Mouse (Mus musculus) cortical plate, adult 2 months (tissue): ENCODE measurements around the gene Pknox2. TPM values are rescaled to one million over a fixed set of nuclear protein-coding genes. Genes with fewer than 3 reads are reported as not detected.

ENCODE experiments used
- H3K27ac ChIP-seq: fragments of 200-500 bp; 2 replicates; pipeline ENCODE4 v1.5.1; 2012; ENCODE audit warnings: low read length, control low read depth, inconsistent platforms; ENCODE audit not compliant: insufficient read depth
- H3K4me1 ChIP-seq: fragments of 200-500 bp; 2 replicates; pipeline ENCODE4 v1.6.1; 2011; ENCODE audit warnings: low read length; ENCODE audit not compliant: control insufficient read depth, insufficient read depth
- H3K4me3 ChIP-seq: fragments of 200-500 bp; 2 replicates; pipeline ENCODE4 v1.5.1; 2011; ENCODE audit warnings: mild to moderate bottlenecking, low read length, control low read depth; ENCODE audit not compliant: insufficient read depth
- CTCF ChIP-seq: fragments of 200-500 bp; IDR thresholded peaks from 2 replicates; pipeline ENCODE4 v1.5.1; 2011; ENCODE audit warnings: mild to moderate bottlenecking, control low read depth, low read length; ENCODE audit not compliant: insufficient read depth; ENCODE audit errors: extremely low read depth
- POLR2A ChIP-seq: fragments of 200-500 bp; IDR thresholded peaks from 2 replicates; pipeline ENCODE4 v1.6.1; 2011; ENCODE audit warnings: mild to moderate bottlenecking, low read length, control low read depth; ENCODE audit not compliant: insufficient read depth; ENCODE audit errors: extremely low read depth
- polyA plus RNA-seq: library from polyadenylated mRNA; depleted of rRNA; stranded (reverse); fragments of >200 nt; gene quantifications from 2 replicates; pipeline ENCODE4 v1.2.3, GENCODE M21; 2012

Pknox2 gene
- polyA plus RNA-seq, 1 experiment, result 80.9 TPM

DNA sequence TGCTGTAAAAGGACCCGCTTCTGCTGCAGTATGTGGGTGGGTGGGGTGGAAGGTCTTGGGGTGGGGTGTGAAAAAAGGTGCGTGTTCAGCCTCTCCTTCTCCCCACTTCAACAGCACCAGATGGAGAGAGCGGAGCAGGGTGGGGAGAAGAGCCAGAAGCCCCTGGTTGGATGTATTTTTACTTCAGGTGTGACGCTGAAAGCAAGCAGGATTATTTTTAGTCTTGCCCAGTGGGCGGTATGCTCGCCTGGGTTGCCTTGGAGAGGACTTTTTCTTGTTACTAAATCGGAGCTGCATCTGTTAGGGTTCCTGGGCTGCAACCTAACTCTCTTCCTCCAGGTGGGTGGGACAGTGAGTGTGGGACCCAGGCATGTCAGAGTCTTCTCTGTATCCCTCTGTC lies 202.4 kb downstream of the Pknox2 start:
- Histone ChIP-seq H3K4me1 (peaks cover 17% of the 10 kb centered on the region), H3K4me3 (no peak overlapping the region), H3K27ac (peak overlapping the region; percentile 89)
- TF ChIP-seq POLR2A, result no peak
- TF ChIP-seq CTCF, result no peak

DNA sequence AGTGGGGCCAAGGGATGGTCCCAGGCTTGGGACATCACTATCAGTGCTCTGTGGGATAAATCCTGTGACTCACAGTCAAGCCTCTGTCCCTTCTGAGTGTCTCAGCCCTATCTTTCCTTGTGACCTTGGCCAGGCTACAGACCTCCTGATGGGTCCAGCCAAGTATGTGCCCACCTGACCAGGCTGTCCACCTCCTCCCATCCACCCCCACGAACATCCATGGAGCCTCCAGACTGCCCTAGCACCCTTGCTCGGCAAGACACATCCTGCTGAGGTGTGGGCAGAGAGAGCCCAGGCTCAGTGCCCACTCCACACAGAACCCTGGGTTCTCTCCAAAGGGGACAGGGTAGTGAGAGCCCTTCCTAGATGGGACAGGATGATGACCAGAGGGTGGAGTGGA lies 204.6 kb downstream of the Pknox2 start:
- Histone ChIP-seq H3K4me1 (peaks cover 16% of the 10 kb centered on the region), H3K4me3 (no peak overlapping the region), H3K27ac (peak overlapping the region; percentile 71)
- TF ChIP-seq POLR2A (no peak), CTCF (no peak)

DNA sequence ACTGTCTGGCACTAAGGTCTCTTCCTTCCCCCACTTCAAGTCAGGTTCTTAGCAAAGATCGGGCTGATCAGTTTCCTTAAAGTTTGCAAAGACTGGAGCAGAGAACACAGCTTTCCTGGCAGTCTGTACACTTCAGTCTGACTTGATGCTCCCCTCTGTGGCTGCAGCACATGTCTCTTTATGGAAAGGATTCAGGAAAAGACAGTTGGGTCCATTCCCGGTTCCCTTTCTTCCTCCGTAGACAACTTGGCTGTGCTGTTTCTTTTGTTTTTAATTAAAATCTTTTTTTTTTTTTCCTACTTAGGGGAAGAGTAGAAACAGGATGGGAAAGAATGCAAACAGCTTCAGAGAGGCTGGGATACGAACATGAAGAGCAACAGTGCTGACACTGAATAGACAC lies 205.1 kb downstream of the Pknox2 start:
- peak overlapping the region; percentile 71 for H3K27ac ChIP-seq
- TF ChIP-seq CTCF (no peak), POLR2A (no peak)
- peaks cover 15% of the 10 kb centered on the region for H3K4me1 ChIP-seq

DNA sequence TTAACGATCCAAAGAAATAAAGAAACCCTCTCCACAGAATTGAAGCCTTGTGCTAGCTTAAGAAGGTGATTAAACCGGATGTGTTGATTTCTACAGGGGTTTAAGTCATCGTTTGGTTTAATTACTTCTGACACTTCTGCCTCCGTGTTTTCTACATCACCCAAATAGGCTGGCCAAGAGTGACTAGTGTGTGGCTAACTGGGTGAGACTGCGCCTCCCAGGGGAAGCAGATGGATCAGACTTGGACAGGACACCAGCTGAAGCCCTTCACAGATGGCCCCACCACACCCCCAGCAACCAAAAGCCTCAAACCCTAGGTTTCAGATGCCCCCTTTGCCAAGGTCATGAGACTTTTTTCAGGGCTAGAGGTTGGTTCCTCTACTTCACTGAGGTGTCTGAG lies 205.6 kb downstream of the Pknox2 start:
- H3K4me1 ChIP-seq, result peaks cover 15% of the 10 kb centered on the region
- H3K4me3 ChIP-seq, result no peak overlapping the region
- H3K27ac ChIP-seq, result peak overlapping the region; percentile 58; the same call in 1 of the 2 replicates
- no peak for TF ChIP-seq POLR2A
- TF ChIP-seq CTCF, result no peak

More for the DNA sequence above, 205.1 kb downstream of the Pknox2 start:
- H3K4me3 ChIP-seq, result no peak overlapping the region

GRCm38 (mm10) chr9:36938601-36939078 lies 208.6 kb downstream of the Pknox2 start:
- Histone ChIP-seq H3K4me3 (no peak overlapping the region), H3K27ac (0 out of 2 replicates have a peak overlapping the region, but pooled peaks have one; percentile 27)

GRCm38 (mm10) chr9:36933813-36934493 lies 213.3 kb downstream of the Pknox2 start:
- peaks cover 7% of the 10 kb centered on the region for H3K4me1 ChIP-seq
- peak overlapping the region; percentile 85 for H3K27ac ChIP-seq
- peak; percentile 57; the same call in 1 of the 2 replicates for TF ChIP-seq POLR2A
- no peak; the same call in 1 of the 2 replicates for TF ChIP-seq CTCF
- H3K4me3 ChIP-seq, result no peak overlapping the region

More at GRCm38 (mm10) chr9:36938601-36939078, 208.6 kb downstream of the Pknox2 start:
- no peak for TF ChIP-seq CTCF
- no peak for TF ChIP-seq POLR2A
- H3K4me1 ChIP-seq, result peaks cover 12% of the 10 kb centered on the region

- H3K4me1 ChIP-seq, result peaks cover 4% of the 10 kb centered on the region; the same call in 1 of the 2 replicates
- TF ChIP-seq POLR2A (no peak), CTCF (peak; percentile 60; the same call in 1 of the 2 replicates)
- H3K27ac ChIP-seq, result no peak overlapping the region
- no peak overlapping the region for H3K4me3 ChIP-seq
Measured at GRCm38 (mm10) chr9:36932950-36933812, 214.0 kb downstream of the Pknox2 start.

GRCm38 (mm10) chr9:36931657-36932056 lies 215.6 kb downstream of the Pknox2 start:
- Histone ChIP-seq H3K4me1 (peaks cover 4% of the 10 kb centered on the region; the same call in 1 of the 2 replicates), H3K27ac (no peak overlapping the region), H3K4me3 (no peak overlapping the region)
- no peak for TF ChIP-seq POLR2A
- TF ChIP-seq CTCF, result no peak

DNA sequence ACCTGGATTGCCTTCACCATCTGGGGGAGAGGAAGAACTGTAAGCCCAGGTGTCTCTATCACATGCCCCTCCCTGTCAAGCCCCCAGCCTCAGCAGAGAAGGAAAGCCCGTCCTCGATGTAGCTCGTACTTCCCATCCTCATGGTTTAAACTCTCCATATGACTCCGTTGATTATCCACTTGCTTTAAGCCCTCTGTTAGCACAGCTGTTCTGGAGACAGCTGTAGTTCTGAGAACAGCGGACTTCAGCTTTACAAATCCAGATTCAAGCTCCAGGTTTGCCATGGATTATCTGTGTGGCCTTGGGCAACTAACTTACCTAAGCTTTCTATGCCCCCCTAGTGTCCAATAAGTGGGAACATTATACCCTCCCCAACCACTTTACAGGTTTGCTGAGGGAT lies 223.5 kb downstream of the Pknox2 start:
- Histone ChIP-seq H3K4me1 (peaks cover 8% of the 10 kb centered on the region; the same call in 1 of the 2 replicates), H3K27ac (no peak overlapping the region), H3K4me3 (no peak overlapping the region)
- TF ChIP-seq POLR2A (no peak), CTCF (no peak)
